Mouse (Mus musculus): Measurements from ENCODE around the gene Calhm2. TPM values are rescaled to one million over a fixed set of nuclear protein-coding genes. Genes with fewer than 3 reads are reported as not detected.

The Calhm2 gene
- 3.6 and 4.6 TPM in 2 replicates for polyA plus RNA-seq (2021; fragmentation: Nextera tagmentation)
- long read RNA-seq, experiment 1, transcript Calhm2-201 (3 exons, 2,458 nt), result major isoform, 10 of 12 reads
- long read RNA-seq, experiment 1, partial matches to known transcripts, result 1 of 12 reads
- long read RNA-seq, experiment 1, other reads (novel, unspliced or antisense), result 1 of 12 reads
- long read RNA-seq, experiment 2, transcript Calhm2-201 (3 exons, 2,458 nt), result major isoform, 22 of 22 reads
- long read RNA-seq, experiment 2, partial matches to known transcripts, result 0 of 22 reads
- long read RNA-seq, experiment 2, other reads (novel, unspliced or antisense), result 0 of 22 reads

DNA sequence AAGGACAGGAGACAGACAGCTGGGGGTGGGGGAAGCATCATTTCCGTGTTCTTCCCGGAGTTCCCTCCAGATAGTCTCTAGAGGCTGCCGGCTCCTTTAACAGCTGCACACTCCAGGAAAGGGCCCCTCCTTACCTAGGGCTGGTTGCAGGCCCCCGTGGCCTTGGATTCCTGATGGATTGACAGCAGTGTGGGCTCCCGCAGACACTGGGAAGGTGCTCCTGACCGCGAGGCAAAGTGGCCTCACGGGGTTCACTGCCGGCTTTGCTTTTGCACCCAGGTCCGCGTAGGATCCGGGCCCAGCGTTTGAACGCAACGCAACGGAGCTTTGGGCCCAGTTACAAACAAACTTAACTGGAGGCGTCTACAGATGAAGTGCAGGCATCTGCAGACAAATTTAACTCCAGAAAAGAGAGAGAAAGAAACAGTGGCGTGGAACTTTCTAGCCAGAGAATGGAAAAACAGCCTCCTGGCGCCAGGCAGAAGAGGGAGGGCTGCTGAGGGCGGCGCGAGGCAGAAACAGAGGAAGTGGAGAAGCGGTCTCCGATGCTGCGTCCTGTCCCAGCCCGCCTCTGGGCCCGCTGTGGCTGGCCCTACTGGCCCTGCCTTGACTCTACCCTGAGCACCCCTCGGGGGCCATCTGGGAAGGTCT, at the start of gene Calhm2:
Gene Calhm2 (minus strand): TSS at position 524 of the 651 bp plus-strand sequence.

DNA sequence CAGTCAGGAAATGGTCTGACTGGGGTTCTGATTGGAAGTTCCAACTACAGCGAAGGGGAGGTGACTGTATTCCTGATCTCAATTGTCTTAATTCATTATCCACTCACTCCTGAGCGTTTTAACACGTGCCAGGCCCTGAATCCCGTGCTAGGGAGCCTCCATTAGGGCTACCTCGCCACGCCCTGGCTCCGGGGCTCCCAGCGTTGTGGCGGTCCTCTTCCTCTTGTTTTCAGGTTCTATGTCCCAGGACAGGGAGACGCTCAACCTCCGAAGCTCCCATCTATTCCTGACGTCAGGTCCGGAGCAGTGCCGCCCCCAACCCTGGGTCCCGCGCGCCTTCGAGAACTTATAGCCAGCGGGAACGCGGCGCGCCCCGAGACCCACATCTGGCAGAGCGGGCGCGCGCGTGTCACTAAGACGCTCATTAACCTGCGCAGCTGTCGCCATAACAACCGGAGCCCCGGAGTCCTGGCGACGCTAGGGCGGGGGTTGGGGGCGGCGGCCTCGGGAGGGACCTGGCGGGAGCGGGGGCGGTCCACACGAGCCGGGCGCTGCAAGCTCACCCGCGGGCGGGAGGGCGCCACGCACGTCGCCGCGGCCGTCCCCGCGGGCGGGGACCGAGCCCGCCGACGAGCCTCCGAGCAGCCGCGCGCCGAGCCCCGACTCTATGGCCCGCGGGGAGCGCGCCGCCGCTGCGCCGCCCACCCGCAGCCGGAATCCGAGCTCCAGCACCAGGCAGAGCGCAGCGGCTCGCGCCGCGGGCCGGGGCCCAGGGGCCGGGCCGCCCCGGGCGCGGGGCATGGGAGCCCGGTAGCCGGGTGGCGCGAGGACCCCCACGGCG, 40.6 kb upstream of the Calhm2 start, which contains the start of gene Neurl1a:
Gene Neurl1a (plus strand): TSS at position 390 of the 841 bp plus-strand sequence.

DNA sequence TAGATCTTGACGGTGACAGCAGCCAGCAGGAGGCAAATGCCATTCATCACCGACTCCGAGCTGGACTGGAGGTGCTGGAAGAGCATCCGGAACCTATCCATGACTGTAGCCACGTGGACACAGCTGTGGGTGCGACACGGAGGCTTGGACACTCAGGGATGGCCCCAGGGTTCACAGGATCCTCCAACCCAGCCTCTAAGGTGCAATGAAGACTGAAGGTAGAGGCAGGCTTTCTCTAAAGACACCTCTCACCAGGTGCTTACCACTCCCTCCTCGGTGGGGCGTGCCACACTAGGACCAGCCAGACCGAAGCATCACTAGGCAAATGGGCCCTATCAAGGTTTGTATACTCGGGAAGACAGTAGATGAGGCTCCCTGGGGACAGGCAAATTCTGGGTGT, 19.6 kb upstream of the Calhm2 start, which contains the start of gene Calhm3:
Gene Calhm3 (minus strand): TSS at position 101 of the 400 bp plus-strand sequence.

DNA sequence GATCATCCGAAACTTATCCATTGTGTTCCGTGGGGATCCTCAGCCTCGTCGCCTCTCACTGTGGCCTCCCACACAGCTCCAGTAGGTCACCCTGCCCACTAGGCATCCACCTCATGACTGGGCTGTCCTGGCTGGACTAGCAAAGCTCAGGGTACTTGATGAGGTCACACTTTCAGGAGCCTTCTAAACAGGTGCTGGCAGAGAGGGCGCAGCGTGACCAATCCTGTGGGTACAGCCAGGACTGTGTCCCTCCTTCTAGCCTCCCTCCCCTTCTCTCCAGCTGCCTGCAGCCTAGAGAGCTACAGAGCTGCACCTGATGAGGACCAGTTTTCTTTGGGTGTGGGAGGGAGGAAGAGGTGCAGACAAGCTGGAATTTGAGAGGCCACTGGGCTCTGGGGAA, 6.1 kb upstream of the Calhm2 start, which contains the start of gene Calhm1:
Gene Calhm1 (minus strand): TSS at position 101 of the 400 bp plus-strand sequence.

DNA sequence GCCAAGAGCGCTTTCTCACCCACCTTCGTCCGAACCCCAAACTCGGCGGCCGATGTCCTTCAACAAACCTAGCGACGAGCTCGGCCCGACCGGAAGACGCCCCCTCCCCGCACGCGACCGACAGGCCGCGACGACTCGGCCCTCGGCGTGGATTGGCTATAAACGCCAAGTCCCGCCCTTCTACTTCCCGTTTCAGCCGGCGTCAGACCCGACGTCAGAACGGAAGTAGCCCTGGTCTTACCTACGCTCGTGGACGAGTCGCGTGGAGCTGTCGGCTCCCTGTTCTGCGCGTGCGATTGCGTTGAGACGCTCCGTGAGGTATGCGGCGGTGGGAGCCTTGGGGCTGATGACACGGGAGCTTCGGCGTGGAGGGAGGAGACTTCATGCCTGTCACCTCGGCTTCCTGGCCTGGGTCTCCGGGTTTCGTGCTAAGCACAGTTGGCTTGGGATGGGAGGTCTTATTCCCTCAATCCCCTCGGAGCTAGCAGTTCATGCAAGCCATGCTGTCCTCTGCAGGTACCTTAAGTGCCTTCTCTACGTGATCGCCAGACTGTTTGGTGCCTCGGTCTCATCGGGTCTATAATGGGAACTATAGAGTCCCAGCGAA, 47.4 kb downstream of the Calhm2 start, which contains the start of the genes Usmg5 and Pdcd11:
Gene Usmg5 (minus strand): TSS at position 98 of the 607 bp plus-strand sequence.
Gene Pdcd11 (plus strand): TSS at position 219 of the 607 bp plus-strand sequence.

DNA sequence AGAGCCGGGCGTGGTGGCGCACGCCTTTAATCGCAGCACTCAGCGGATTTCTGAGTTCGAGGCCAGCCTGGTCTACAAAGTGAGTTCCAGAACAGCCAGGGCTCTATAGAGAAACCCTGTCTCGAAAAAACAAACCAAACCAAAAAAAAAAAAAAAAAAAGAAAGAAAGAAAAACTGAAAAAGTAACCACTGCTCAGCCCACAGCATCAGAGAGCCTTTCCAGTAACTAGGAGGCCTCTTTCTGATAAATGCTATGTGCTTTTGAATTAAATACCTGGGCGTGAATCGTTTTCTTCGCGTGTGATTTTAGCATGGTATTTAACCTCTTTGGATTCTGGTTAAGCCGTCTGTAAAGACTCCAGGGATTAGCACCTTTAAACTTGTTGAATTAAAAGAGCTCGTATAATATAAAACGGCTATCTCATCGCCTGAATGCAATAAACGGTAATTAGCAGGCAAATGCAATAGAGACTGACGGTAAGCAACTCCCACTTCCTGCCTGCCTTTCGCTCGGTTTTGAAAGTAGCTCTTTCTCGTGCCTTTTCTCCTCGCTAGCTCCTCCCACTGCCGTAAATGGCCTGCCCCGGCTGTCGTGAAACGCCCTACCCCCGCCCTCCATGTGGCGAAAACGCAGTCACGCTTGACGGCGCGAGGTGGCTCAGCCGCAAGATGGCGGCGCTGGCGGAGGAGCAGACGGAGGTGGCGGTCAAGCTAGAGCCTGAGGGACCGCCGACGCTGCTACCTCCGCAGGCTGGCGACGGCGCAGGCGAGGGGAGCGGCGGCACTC, 70.8 kb downstream of the Calhm2 start, which contains the start of gene Taf5:
Gene Taf5 (plus strand): TSS at position 651 of the 787 bp plus-strand sequence.

Other genes with a start within 250 kb of the Calhm2 start
- 65.0 and 74.4 TPM in 2 replicates for gene Ina, start 123.6 kb downstream of the Calhm2 start, polyA plus RNA-seq (2021; fragmentation: Nextera tagmentation)
- 26.3 and 30.8 TPM in 2 replicates for gene Nt5c2, start 123.1 kb downstream of the Calhm2 start, polyA plus RNA-seq (2021; fragmentation: Nextera tagmentation)
- 5.6 and 6.0 TPM in 2 replicates for gene Pcgf6, start 87.4 kb downstream of the Calhm2 start, polyA plus RNA-seq (2021; fragmentation: Nextera tagmentation)
- 0.68 and 0.70 TPM in 2 replicates for gene Taf5, start 70.5 kb downstream of the Calhm2 start, polyA plus RNA-seq (2021; fragmentation: Nextera tagmentation)
- gene Usmg5, start 47.6 kb downstream of the Calhm2 start, polyA plus RNA-seq (2021; fragmentation: Nextera tagmentation), result 3,663 and 4,239 TPM in 2 replicates
- gene Pdcd11, start 47.5 kb downstream of the Calhm2 start, polyA plus RNA-seq (2021; fragmentation: Nextera tagmentation), result 2.7 TPM in 2 replicates
- gene Calhm1, start 6.0 kb upstream of the Calhm2 start, polyA plus RNA-seq (2021; fragmentation: Nextera tagmentation), result not detected in 2 replicates
- 0.18 TPM in 1 of 2 replicates, not detected in the other for gene Calhm3, start 19.5 kb upstream of the Calhm2 start, polyA plus RNA-seq (2021; fragmentation: Nextera tagmentation)
- 33.6 and 34.5 TPM in 2 replicates for gene Neurl1a, start 40.5 kb upstream of the Calhm2 start, polyA plus RNA-seq (2021; fragmentation: Nextera tagmentation)

All from layer of hippocampus, adult 6 months (tissue).